16 mouse cellular contexts compared by ENCODE assay signal in genomic region chr9:29087656-29088055, GRCm38 (mm10).
"Had no signal": no experiment of that assay in that cellular context is flagged by ENCODE, and none has a peak within 500 bp of the region (broad histone marks: within the 10 kb centered on the region; RNA-seq: fewer than 3 reads in every experiment).

No protein-coding gene starts in this region.

- H3K36me3 ChIP-seq: kidney, embryonic 15.5 days; liver, embryonic 13.5 days; midbrain, embryonic 15.5 days; neural tube, embryonic 13.5 days had no signal

- H3K4me2 ChIP-seq: kidney, embryonic 15.5 days; liver, embryonic 13.5 days; midbrain, embryonic 11.5 days; midbrain, embryonic 15.5 days; neural tube, embryonic 13.5 days had no signal

- H3K9me3 ChIP-seq: kidney, embryonic 15.5 days; liver, embryonic 13.5 days; midbrain, embryonic 15.5 days; neural tube, embryonic 13.5 days had no signal

- H3K4me3 ChIP-seq: kidney, embryonic 15.5 days; left cerebral cortex, adult 2 months; liver, embryonic 13.5 days; midbrain, embryonic 15.5 days; myocyte; neural tube, embryonic 13.5 days had no signal

- DNase-seq: kidney, postnatal 10 days; layer of hippocampus, postnatal 36 days; liver, embryonic 13.5 days; lung, adult 2 months; lung, postnatal 14 days; lung, postnatal 4 days; right cerebral cortex, postnatal 25 days; spleen, adult 18-20 months; thymus, adult 18-20 months; thymus, postnatal 36 days had no signal

- ATAC-seq: midbrain, embryonic 15.5 days had no signal

- H3K9ac ChIP-seq: kidney, embryonic 15.5 days; liver, embryonic 13.5 days; midbrain, embryonic 15.5 days; neural tube, embryonic 13.5 days had no signal

- H3K27me3 ChIP-seq: kidney, embryonic 15.5 days; liver, embryonic 13.5 days; midbrain, embryonic 15.5 days; neural tube, embryonic 13.5 days had no signal

- H3K27ac ChIP-seq: kidney, embryonic 15.5 days; left cerebral cortex, adult 2 months; liver, embryonic 13.5 days; midbrain, embryonic 15.5 days; neural tube, embryonic 13.5 days had no signal

- H3K4me1 ChIP-seq: kidney, embryonic 15.5 days; liver, embryonic 13.5 days had no signal
